Mouse (Mus musculus): Measurements from ENCODE around the gene Pak1ip1.

Gene Pak1ip1

GRCm38 (mm10) chr13:41008271-41008670 is 7.4 kb downstream of the Pak1ip1 start:
- DNase-seq = no peak

GRCm38 (mm10) chr13:41008946-41009345 is 8.1 kb downstream of the Pak1ip1 start:
- no peak for DNase-seq

GRCm38 (mm10) chr13:41015829-41016634 is 15.2 kb downstream of the Pak1ip1 start, which contains the start of gene Tmem14c:
Tmem14c (plus strand) TSS chr13:41016292.
- peak; percentile 95 to 96 for DNase-seq

GRCm38 (mm10) chr13:41016797-41017405 is 16.1 kb downstream of the Pak1ip1 start:
- no peak for DNase-seq

- no peak for DNase-seq
These were observed 17.0 kb downstream of the Pak1ip1 start for GRCm38 (mm10) chr13:41017832-41018231.

GRCm38 (mm10) chr13:41018236-41018635 is 17.4 kb downstream of the Pak1ip1 start:
- no peak for DNase-seq

- no peak for DNase-seq
These were observed 18.2 kb downstream of the Pak1ip1 start for GRCm38 (mm10) chr13:41018756-41019591.

GRCm38 (mm10) chr13:41020494-41020893 is 19.7 kb downstream of the Pak1ip1 start:
- DNase-seq = no peak

GRCm38 (mm10) chr13:41021607-41022006 is 20.8 kb downstream of the Pak1ip1 start:
- DNase-seq = no peak

- no peak for DNase-seq
These were observed 21.3 kb downstream of the Pak1ip1 start for GRCm38 (mm10) chr13:41022099-41022498.

GRCm38 (mm10) chr13:41030098-41030497 is 29.3 kb downstream of the Pak1ip1 start:
- DNase-seq = no peak

- DNase-seq = no peak
These were observed 41.7 kb downstream of the Pak1ip1 start for GRCm38 (mm10) chr13:41042511-41042910.

GRCm38 (mm10) chr13:41045901-41046300 is 45.1 kb downstream of the Pak1ip1 start:
- DNase-seq = no peak

GRCm38 (mm10) chr13:41047280-41047679 is 46.5 kb downstream of the Pak1ip1 start:
- no peak for DNase-seq

GRCm38 (mm10) chr13:41051965-41052364 is 51.1 kb downstream of the Pak1ip1 start:
- DNase-seq = no peak

Measured in lung, postnatal 4 days (tissue).